Mouse (Mus musculus) CD4-positive, CD25-positive, alpha-beta regulatory T cell, adult 2 months (primary cell): ENCODE measurements around the gene Trim2.

Experiments
- DNase-seq: peaks from one replicate; pipeline ENCODE4 v3.0.0-alpha.2; 2012; ENCODE audit warnings: low read depth, low spot score

Gene Trim2

GRCm38 (mm10) chr3:84319504-84319903 lies 12.8 kb upstream of the Trim2 start:
- DNase-seq: no peak

DNA sequence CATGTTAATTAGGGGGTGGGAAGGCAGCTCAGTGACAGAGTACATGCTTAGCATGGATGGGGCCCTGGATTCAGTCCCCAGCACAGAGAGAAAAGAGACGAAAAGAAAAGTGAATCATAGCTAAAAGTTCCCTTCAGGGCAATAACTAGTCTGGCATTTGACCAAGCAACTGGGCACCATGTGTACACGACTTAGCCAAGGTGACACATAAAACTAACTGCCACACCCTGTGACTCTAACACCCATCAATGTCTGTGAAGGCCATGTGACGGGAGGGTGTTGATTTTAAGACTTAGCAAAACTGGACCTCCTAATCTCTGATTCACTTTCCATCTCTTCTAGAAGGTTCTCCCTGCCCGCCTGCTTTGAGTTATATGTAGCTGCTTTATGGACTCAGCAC lies 12.2 kb upstream of the Trim2 start:
- DNase-seq: no peak

GRCm38 (mm10) chr3:84314651-84315191 lies 8.0 kb upstream of the Trim2 start:
- peak; percentile 82 for DNase-seq

- DNase-seq: no peak
Measured at GRCm38 (mm10) chr3:84313801-84314541, 7.3 kb upstream of the Trim2 start.

DNA sequence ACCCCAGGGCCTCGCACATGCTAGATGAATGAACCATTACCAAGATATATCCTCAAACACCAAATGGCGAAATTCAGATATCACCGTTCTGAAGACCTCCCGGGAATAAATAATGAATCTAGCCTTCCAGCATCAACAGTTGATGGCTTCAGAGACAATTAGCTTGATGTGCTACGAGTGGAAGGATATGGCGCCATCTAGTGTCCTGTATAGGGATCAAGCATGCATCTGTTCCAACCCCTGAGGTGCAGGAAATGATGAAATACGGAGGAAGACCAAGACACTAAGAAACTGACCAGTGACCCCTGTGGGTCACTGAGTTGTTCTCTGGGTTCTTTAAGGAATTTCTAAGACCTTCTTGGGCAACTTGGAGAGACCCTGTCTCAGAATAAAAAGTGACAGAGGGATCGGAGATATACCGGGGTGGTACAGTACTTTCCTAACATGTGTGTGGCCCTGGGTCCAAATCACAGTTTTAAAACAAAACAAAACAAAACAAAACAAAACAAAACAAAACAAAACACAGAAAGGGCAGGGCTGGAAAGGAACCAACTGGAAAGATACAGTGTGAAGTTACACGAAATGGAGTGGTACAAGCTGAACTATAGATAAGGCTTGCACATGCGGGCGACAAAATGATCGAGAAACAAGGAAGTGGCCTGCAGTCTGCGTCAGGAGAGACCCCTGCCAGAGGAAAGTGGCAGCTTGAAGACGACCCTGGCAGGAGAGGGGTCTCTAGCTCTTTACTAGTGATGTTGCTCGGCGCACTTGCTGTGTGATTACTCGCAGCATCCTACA lies 6.5 kb upstream of the Trim2 start:
- peak; percentile 86 for DNase-seq

- DNase-seq: no peak
Measured at GRCm38 (mm10) chr3:84312326-84312725, 5.6 kb upstream of the Trim2 start.

DNA sequence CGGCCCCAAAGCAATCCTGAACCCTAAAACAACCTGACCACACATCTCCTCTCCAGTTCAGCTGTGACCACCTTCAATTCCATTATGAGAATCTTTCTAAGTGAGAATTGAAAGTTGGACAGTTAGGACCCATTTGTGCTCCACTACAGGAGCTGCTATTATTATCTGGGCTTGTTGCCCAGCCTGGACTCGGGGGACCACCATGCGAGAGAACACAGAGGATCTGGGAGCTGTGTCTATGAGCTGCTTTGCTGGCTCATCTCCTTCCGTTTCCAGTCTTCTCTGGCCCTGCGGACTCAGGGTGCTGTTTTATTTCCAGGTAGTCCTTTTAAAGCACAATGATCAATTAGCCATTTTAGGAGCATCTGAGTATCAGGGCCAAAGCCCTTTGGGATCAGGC lies 839 bp upstream of the Trim2 start:
- no peak for DNase-seq

- DNase-seq: no peak
Measured at GRCm38 (mm10) chr3:84305722-84306510, 761 bp downstream of the Trim2 start.

DNA sequence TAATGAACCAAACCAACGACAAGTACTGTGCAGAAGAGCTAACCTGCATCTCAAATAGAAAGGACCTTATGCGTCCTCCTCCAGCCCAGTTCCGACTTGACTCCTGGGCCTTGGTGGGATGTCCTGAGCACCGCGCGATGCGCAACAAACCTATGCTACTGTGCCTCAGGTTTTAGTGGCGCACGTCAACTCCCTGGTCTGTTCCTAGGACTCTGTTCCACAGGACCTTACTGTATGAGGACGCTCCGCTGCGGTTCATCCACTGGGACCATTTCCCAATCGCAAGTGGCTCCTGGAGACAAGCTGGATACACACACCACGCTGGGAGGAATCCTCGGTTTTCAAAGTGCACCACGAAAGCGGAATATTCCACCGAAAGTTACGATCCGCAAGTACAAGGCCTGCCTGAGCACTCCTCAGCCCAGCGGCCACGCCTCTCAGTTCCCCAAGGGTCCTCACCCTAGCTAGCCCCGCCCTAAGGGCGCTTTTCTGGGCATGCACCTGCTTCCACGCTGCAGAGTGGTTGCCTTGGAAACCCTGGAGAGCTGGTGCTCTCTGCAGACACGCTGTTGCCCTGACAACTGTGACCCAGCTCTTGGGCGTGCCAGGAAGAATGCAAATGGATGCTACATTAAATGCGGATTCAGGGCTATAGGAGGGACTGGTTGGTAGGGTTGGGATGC lies 1.5 kb downstream of the Trim2 start:
- peak; percentile 14 for DNase-seq

DNA sequence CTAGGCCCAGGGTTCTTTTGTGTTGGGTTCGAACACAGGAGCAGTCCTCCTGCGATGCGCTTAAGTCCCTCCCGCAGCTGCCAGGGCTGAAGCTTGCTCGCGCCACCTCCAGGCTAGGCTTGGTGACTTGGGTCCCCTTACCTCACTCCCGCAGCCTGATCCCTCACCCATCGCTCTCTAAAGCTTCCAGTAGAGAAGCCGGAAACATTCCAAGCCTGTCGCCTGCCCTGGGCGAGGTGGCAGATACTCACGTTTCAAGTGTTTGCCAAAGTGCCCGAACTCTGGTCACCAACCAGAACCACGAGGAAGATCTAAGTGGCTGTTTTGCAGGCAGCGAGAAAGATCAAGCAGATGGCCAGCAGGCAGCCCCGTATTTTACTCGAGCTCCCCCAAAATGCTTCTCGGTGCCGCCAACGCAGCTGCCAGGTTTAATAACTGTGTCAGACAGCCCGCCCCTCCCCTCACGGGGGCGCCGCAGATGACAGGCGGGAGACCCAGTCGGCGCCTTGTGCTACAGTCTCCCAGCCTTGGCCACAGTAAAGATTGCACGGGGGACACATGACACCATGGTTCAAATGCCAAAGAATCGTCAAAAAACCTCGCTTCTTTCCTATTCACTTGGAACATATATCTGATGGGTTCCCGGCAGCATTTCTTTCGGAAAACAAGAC lies 2.2 kb downstream of the Trim2 start:
- DNase-seq: no peak

DNA sequence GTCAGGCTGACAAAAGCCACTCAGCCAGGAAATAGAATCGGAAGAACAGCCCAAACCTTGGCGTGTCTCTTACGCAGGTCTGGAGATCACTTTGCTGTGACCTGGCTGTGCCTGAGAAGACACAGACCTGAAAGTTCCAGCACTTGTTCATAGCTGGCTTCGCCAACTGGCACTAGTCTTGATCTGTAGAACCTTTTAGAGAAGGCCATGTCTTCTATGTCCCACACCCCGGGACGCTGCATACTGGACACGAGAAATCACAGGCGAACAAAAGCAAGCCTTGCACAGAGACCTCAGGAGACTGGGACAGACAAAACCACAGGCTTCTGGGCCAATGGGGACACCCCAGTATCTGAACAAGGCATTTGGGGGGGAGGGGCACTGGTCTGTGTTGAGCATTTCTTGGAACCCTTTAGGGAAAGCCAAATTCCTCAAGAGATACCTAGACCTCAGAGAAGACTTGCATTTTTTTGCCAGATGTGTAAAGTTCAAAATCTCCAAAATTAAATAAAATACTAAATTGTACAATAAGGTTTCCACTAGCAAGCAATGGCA lies 3.2 kb downstream of the Trim2 start:
- no peak for DNase-seq

DNA sequence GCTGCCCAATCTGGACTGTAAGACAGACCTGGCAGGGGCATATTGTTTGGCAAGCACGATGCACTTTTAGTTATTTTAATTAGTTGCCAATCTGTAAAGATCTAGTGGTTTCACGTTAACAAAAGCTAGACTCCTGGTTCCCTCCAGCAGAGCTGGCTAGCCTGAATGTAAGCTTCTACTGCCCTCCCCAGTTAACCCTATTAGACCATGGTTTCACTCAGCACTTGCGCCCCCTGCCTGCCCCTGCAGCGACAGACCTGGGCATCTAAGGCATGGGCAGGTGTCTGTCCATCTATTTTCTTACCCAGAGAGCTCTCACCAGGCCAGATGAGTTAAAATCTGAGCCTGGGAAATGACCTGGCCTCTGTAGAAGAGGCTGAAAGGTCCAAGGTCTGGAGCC lies 4.4 kb downstream of the Trim2 start:
- DNase-seq: peak; percentile 40

GRCm38 (mm10) chr3:84301674-84302073 lies 5.0 kb downstream of the Trim2 start:
- DNase-seq: no peak

DNA sequence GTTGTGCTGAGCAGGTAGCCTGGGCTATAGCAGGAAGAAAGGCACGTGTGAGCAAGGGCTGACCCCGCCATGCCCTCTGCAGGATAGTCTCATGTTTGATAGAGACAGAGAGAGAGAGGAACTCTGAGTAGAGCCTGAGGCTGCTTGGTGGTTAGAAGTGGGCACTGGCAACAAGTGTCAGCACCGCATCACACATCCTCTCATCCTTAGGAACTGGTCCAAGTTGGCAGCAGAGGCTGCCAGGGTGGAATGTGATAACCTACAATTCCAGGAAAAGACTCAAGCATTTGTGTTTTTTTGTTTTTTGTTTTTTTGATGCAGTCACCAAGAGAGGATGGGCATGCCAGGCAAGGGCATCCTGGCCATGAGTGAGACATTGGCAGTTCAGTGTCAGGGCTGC lies 8.5 kb downstream of the Trim2 start:
- no peak for DNase-seq

DNA sequence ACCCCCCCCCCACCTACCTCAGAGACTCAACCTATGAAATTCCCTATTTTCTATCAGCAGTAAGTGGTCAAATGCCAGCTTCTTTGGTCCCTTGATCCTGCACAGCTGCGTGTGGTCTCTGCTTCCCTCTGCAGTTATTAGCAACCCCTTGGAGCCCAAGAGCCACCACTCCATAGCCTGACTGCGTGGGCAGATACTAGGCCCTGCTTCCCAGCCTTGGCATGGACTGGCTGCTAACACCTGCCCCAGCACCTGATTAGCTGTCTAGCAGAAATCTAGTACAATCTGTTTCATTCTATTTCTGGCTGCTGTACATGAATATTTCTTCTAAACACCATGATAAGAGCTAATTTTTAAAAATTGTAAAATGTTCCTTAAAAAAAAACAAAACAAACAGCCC lies 10.0 kb downstream of the Trim2 start:
- no peak for DNase-seq

GRCm38 (mm10) chr3:84294734-84295133 lies 11.9 kb downstream of the Trim2 start:
- DNase-seq: no peak

DNA sequence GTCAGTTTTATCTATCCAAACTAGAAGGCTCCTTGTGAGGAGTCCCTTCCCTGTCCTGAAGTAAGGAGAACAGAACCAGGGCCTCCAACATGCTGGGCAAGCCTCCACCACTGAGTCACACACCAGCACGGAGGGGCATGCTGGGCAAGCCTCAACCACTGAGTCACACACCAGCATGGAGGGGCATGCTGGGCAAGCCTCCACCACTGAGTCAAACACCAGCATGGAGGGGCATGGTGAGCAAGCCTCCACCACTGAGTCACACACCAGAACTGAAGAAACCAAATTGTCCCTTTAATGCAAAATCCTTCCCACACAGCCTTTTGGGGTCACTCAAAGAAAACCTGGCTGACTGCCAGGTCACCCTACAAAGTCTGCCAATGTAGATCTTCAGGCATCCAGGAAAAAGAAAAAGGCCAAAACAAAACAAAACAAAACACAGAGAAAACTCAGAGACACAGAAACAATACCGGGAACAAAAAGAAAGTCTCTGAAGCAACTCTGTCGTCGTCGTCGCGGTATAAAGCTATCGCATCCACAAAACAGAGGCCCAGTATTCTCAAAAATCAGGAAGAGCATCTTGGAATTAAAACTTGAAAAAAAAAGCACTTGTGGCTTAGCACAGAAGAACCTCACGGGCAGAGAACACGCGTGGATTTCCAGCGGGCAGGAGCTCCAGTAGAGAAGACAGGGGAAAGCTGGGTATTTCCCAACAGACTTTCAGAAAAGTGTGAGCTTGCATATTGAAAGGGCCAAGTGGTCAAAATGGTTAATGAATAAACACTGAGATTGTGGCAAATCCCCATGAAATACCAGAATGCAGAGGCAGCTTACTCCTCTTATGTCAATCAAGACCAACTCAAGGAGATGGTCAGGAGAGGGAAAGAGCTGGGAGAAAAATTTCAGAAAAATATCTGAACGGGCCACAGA lies 12.7 kb downstream of the Trim2 start:
- no peak for DNase-seq

DNA sequence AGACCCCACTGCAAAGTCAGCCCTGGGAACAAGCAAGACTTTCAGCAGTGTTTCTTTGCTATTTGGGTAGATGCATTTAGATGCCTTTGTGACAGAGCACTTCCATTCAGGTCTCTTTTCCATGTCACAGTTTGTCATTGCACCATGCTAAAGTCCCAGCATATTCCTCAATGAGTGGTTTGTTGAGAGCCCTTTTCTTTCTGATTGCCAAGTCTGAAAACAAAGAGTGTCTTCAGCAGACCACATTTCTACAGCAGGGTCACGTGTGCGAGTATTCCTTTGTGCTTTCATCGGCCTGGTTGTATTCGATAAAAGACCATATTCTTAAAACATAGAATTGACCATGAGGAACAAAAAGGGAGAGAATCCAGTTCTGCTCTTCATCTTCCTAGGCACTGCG lies 14.4 kb downstream of the Trim2 start:
- no peak for DNase-seq

GRCm38 (mm10) chr3:84288931-84289330 lies 17.7 kb downstream of the Trim2 start:
- no peak for DNase-seq

GRCm38 (mm10) chr3:84287256-84287655 lies 19.4 kb downstream of the Trim2 start:
- no peak for DNase-seq
